Mouse (Mus musculus): ENCODE measurements at regions not wholly inside any gene's neighbourhood (a gene's known extent, or its start where the extent isn't known, plus 50 kb on each side); places are given as distances from the start of the nearest gene placed in this dataset.
"Not testable (repeated sequence)": the region's sequence is repeated elsewhere in the genome, so short reads cannot be mapped to it uniquely, and the experiment has no call there.

GRCm38 (mm10) chr5:14309981-14310380, 204.7 kb upstream of the Pclo start:
- DNase-seq: no peak

- no peak for DNase-seq
These were observed 203.0 kb upstream of the Pclo start for GRCm38 (mm10) chr5:14311729-14312128.

- DNase-seq: no peak
These were observed 194.5 kb upstream of the Pclo start for GRCm38 (mm10) chr5:14320216-14320615.

- no peak for DNase-seq
These were observed 192.7 kb upstream of the Pclo start for GRCm38 (mm10) chr5:14322000-14322399.

GRCm38 (mm10) chr5:14360446-14360845, 154.3 kb upstream of the Pclo start:
- DNase-seq: no peak

- DNase-seq: peak; percentile 20
These were observed 125.4 kb upstream of the Pclo start for GRCm38 (mm10) chr5:14389184-14389890.

GRCm38 (mm10) chr5:14391793-14392192, 122.9 kb upstream of the Pclo start:
- DNase-seq: no peak

- DNase-seq: not testable (repeated sequence)
These were observed 111.3 kb upstream of the Pclo start for GRCm38 (mm10) chr5:14403381-14403780.

GRCm38 (mm10) chr5:14404344-14404743, 110.4 kb upstream of the Pclo start:
- no peak for DNase-seq

GRCm38 (mm10) chr5:14415234-14415862, 99.4 kb upstream of the Pclo start:
- no peak for DNase-seq

GRCm38 (mm10) chr5:14453082-14453481, 61.6 kb upstream of the Pclo start:
- DNase-seq: no peak
